Mouse (Mus musculus) gastrocnemius, postnatal 4 days (tissue): ENCODE measurements at regions not wholly inside any gene's neighbourhood (a gene's known extent, or its start where the extent isn't known, plus 50 kb on each side); places are given as distances from the start of the nearest gene placed in this dataset.
"Not testable (repeated sequence)": the region's sequence is repeated elsewhere in the genome, so short reads cannot be mapped to it uniquely, and the experiment has no call there.

Experiments used
- DNase-seq, 2 experiments: peaks; one replicate each; pipeline ENCODE4 v3.0.0; 2021 to 2022; ENCODE audit warnings: low spot score in 2 of 2, mixed read lengths in 2 of 2

DNA sequence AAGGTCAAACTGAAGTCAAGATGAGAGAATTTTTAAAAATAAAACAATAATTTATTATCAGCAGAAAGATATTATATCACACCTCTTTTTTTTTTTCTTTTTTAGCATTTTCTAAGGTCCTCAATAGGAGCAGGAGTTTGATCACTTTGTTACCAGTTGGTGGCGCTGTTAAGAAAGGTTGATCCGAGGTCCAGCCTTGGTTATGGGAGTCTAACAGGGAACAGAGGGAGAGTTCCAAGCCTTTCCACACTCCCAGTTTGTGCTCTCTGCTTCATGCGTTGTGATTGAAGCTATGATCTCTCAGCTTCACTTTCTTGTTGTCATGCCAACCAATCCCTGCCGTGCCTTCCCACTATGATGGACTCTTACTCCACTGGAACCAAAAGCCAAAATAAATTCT is 83.8 kb downstream of the Fam174a start:
- DNase-seq: no peak

DNA sequence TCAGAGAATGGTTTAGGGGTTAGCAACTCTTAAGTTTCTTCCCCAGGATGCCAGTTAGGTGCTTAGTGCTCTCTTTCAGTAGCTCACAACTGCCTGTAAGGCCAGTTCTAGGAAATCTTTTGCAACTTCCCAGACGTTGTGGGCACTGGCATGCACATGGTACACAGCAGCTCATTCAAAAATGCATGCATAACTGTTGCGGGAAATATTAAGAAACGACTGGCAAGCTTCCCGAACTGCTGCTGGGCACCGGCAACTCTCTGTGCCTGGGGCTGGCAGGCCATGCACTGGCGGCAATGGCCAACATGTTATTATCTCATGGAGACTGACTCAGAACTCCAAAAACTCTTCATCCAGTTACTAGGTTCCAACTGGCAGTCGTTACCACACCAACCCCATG is 86.3 kb downstream of the Fam174a start:
- no peak for DNase-seq

DNA sequence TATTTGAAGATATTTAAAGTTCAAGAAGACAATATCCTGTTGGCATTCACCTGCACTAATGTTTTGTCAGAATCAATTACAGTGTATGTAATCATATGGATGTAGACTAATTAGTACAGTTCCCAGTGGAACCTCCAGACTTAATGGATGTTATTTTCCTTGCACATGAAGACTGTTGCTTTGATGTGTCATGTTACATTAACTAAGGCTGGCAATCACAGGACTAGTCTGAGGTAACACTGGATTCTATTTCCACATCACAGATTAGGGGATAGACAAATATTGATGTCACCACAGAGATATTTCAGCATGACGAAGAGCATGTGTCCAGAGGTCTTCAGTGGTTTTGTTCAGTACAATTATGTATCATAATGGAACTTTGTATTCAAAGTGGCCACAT is 108.8 kb downstream of the Fam174a start:
- no peak for DNase-seq

DNA sequence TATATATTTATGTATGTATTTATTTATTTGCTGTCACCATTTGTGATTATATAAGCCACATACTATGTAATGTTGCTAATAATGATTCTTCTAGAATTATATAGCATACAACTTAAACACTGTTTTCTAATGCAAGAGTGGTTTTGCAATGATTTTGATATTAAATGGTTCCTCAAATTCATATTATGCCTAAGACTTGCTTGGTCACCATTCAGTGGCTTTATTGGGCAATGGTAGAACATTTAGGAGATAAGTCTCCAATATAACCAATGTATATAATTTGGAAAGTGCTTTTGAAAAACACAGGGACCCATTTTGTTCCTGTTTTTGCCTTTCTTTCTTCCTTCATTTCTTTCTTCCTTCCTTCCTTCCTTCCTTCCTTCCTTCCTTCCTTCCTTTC is 112.0 kb downstream of the Fam174a start:
- DNase-seq: no peak

DNA sequence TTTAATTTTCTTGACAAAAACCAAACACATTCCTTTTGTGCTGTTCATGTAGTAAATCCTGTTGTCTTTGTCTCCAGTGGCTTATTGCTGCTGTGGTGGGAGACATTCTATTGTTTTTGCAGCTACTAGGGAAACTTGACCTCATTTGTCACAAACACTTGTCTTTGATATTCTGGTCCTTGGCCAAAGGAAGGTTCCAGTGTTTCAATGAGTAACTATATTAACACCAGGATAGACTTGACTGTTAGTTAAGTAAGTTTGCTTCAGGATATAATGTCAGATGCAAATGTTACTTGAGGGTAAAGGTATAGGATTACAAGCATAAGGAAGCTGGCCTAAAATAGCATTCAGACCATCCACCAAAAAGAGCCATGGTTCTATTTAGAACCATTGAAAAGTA is 123.7 kb downstream of the Fam174a start:
- no peak for DNase-seq

DNA sequence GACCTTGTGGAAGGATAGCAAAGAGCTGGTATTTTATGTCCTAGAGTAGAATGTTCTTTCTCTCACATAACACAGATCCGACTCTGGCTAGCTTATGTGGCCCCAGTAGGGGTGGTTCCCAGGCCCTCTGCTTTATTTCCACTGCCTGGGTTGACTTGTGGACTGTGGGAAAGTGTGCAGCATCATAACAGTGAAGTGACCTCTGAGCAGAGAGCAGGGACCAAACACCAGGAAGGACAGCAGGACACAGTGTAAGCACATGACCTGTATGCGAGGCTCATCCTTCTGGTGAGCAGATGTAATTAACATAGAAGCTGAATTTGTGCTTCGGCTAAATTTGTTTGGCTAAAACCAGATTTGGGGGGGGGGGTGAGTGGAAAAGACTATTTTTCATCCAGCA is 132.1 kb downstream of the Fam174a start:
- DNase-seq: no peak

DNA sequence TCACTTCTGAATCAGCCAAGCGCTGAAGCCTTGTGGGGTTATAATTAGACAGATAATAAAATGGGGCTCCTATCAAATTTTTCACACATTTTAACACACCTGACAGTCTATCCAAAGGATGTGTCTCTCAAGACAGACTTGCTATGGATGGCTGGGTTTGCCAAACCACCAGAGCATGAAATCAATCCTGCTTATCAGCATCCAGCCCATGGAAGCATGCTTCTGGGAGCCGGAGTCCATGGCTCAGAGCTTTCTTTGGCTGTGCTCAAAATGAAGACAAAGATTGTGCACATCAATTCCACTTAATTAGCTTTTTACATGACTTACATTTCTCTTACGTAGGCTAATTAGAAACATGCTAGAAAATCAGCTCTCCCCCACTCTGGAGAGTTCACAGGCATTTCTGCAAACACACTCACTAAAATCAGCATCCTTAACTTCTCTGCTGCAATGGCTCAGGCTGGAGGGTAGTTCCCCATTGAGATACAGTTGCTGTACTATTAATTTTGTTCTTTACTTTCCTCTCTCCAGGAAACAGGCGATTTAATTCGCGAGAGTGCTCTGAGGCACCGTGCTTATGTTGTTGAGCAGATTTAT is 135.6 kb downstream of the Fam174a start:
- DNase-seq: no peak

DNA sequence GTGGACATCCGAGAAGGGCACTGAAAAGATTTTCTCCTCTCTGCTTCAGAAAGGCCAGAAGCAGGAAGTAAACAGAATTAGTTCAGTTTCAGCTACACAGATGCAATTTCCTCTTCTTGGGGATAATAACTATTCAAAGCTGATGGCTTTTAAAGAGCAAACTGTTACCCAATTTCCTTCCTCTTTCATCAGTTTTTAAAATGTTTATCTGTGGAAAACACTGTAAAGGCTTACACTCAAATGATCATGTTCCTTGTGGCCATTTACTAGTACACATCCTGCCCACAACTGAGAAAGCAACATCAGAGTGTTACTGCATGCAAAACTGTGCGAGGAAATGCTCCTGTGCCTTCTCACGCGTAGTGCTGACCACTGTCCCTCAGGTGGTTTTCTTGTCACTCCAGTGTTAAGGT is 137.5 kb downstream of the Fam174a start:
- DNase-seq: no peak

DNA sequence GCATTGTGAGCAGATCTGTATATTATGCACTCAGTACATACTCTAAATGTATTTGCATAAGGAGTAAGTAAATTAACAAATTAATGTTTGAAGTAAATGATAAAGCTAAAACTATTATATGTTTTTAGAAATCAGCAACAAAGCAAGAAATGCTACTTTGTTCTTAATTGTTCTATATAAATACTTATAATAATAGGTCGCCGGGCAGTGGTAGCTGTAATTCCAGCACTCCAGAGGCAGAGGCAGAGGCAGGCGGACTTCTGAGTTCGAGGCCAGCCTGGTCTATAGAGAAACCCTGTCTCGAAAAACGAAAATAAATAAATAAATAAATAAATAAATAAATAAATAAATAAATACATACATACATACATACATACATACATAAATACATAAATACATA is 138.3 kb downstream of the Fam174a start:
- peak; percentile 78 to 85 for DNase-seq

DNA sequence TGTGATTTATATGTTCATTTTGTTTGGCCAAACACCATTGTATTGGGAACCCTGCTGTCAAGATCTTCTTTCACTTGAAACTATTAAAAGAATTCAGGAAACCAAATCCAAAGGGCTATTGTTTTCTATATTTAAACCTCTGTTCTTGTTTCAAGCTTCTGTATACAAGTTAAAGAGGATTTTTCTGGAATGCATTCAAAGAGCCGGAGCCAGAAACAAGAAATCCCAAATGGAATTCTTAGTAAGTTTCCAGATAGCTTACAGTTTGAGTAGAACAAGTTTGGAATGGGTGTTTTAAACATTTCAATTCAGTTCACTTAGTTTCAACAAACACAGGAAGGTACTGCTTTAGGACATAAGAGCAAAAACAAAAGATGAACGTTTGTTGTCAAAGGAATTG is 140.8 kb downstream of the Fam174a start:
- no peak for DNase-seq

DNA sequence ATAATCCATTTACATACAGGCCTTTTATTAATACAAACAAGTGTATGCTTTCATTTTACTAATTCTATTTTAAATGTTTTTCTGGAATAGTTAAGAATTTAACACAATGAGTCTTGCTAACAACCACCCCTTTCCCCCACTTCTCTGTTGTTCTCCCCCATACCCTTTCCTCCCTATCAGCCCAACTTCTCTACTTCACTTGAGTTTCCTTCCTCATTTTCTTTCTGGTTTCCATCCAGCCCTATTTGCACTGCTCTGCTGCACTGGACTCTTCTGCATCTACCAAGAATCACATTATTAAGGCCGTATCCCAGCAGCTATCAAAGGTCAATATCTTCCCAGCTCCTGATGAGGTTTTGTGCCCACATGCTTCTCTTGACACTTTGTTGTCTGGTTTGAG is 145.9 kb downstream of the Fam174a start:
- DNase-seq: no peak

DNA sequence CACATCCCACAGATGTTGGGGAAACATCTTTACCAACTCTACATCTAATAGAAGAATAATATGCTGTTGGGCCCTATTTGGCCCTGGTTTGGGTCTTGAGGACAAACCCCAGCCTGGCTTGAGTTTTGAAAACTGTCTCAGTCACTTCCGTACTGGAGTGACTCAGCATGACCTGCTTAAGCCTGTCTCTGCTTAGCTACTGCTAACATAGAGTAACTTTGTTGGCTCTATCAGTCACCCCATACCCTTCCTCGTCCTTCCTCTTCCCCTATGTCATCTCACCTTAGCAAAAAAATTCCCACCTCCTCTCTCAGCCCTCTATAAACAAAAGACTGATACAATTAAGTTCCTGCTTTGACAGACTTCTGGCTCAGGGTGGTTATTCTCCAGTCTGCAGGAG is 154.7 kb downstream of the Fam174a start:
- no peak for DNase-seq

DNA sequence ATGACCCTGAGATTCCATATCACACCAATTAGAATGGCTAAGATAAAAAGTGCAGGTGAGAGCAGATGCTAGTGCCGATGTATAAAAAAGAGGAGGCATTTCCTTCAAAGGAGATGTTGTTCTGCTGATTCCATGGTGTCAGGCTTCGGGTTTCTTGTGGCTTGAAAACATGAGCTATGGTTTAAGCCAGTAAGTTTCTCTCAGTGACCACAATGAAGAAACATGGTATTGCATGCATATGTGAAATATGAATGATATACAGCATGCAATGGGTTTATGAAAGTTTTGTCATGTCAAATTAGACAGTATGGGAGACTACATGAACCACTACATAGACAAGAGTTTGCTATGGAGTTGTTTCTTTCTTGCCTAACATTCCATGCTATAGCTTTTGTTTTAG is 155.3 kb downstream of the Fam174a start:
- no peak for DNase-seq

DNA sequence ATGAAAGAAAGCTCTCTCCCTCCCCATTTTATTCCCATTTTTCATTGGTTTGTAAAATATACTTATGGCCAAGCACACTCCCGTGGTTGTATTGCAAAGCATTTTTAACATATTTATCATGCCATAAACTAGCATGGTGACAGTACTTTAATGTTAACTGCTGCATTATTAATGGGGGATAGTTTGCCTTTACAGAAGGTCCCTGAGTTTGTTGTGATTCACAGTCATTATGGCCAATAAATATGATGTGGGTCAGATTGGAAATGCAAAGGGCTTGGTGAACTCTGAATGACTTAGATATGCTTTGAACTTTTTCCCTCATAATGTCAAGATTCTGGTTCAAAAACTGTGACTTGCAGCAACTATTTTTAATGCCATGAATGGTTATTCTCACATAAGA is 157.1 kb downstream of the Fam174a start:
- DNase-seq: no peak

DNA sequence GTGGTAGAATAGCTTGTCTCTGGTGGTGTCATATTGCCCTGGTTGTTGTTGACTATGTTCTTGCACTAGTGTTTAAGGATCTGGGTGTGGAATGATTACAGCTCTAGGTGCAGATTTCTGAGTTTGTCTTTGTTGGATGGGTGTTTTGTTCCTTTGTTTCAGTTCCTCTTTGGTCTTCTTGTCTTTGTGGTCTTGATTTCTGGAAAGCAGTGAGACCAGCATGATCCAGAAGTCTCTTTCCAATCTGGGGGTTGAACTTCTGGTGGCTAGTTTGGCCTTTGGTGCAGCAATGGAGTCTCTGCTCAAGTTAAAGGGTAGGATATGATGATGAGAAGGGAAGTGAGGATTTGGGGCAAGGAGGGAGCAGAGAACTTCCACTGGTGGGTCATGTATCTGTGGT is 174.4 kb downstream of the St8sia4 start:
- no peak for DNase-seq

DNA sequence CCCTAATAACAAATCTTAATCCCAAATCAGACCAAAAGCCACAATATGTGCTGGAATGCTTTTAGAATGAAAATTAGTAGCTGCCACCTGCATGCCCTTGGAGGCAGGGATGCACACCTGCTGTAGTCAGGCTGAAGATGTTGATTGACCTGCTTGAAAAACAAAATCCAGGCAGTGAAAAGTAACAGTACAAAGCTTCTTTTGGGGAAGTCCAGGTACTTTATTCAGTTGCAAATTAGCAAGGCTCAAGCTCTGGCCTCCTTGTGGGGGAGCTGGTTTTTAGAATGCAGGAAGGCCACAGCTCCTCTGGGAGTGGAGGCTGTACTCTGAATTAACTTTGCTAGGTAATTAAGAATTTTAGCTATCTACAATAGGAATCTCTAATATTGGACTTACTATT is 166.7 kb downstream of the St8sia4 start:
- DNase-seq: not testable (repeated sequence)

DNA sequence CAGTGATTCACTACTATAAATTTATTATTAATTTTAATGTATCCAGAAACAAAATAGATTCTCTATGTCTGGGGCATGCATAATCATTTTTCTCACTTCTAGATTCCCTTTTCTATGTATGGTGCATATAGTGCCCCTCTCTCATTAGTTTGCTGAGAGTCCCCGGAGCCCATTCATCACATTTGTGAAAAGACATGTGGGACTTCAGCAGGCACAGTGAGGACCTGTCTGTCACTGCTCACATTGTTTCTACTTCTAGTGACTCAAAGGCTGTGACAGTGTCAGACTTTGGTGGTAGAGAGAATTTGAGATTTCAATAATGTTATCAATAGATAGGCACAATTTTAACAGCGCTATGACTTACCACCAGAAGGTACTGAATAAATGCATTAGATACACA is 158.7 kb downstream of the St8sia4 start:
- DNase-seq: no peak

DNA sequence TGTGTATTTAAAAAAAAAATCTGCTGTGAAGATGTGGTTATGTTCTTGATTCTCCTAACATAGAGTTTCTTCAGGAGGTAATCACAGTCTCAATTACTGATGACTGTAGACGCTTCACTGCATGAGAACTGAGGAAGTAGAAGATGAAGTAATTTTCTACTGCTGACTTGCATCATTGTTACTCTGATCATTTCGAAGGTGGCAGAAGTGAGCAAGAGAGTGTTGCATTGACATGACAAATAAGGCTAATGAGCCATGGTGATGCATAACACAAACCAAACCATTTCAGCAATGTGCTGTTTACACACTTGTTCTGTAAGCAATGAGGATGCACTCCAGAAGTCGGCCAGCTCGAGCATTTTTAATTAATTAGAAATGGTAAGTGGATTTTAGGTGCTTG is 138.6 kb downstream of the St8sia4 start:
- no peak for DNase-seq

DNA sequence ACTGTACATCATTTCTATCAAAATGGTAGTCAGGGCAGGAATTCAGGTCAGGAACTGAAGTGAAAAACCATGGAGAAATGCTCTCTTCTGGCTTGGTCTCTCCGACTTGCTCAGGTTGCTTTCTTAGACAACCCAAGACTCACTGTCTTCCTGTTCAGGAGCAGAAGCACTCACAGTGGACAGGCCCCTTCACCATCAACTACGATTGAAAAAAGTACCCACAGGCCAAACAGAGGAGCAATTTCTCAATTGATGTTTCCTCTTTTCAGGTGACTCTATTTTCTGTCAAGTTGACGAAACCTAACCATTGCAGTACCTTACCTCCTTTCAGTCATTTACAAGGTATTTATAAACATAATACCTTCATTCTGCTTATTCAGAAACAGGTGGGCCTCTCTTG is 136.4 kb downstream of the St8sia4 start:
- DNase-seq: no peak
